Mouse (Mus musculus) left cerebral cortex, adult 9 months (tissue): ENCODE results near the gene Serinc5.
A peak's percentile ranks its signal among the peaks of the same experiment; 100 is the strongest.

Experiments
- DNase-seq, 2 experiments: peaks; one replicate each; pipeline ENCODE4 v3.0.0; 2022; ENCODE audit warnings: low spot score in 2 of 2

The Serinc5 gene

DNA sequence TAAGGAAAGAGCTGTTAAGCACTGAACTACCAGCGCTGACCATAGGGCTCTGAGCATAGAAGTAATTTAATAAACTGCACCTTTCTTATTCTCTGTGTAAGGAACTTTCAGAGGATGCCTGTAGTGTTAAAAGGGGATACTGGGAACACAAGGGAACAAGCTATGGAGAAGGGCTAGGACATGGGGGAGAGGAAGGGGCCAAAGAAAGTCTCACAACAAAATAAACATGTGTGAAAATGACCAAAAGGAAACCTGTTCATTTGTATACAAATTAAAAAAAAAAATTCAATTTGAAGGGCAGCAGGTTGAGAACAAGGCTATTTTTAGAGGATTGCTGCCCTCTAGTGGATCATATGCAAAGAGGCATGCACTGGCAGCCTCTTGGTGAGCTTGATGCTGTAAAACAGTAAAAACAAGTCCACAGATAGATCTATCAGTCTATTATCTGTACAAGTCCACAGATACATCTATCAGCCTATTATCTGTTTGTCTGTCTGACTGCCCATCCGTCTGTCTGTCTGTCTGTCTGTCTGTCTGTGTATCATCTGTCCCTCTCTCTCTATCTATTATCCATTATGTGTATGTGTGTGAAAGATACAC is 129.9 kb downstream of the Serinc5 start:
- peak in 1 of 2 experiments; percentile 62 for DNase-seq

DNA sequence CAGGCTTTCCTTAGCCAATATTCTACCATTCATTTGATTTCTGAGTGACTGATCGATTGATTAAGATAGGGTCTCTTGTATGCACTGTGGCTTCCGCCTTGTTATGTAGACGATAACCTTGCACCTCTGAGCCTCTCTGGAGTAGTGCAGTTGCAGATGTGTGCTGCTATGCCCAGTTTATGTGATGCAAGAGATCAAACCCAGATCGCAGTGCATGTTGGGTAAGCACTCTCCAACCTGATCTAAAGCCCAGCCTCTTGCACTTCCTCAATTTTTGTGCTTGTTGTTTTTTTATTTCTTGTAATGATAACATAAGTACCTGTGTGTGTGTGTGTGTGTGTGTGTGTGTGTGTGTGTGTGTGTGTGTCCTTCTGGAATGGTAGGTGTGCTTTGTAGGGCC is 132.0 kb downstream of the Serinc5 start:
- DNase-seq = no peak

DNA sequence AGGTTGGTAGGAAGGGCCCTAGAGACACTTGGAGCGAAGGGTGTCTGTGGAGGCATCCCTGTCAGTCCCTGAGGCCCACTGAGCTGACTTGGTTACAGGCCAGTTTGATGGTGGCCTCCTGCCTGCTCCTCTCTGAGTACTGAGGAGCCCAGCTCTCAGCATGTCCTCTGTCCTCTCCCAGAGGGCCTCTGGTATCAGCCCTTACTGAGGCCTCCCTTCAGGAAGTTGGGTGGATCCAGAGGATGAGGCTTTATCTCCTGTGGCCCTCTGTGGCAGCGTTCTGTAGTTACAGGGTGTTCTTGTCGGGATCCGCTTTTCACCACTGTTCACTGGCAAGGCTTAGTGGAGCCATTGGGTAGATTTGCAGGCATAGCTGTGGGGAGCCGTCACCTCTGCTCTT is 132.4 kb downstream of the Serinc5 start:
- DNase-seq = no peak

DNA sequence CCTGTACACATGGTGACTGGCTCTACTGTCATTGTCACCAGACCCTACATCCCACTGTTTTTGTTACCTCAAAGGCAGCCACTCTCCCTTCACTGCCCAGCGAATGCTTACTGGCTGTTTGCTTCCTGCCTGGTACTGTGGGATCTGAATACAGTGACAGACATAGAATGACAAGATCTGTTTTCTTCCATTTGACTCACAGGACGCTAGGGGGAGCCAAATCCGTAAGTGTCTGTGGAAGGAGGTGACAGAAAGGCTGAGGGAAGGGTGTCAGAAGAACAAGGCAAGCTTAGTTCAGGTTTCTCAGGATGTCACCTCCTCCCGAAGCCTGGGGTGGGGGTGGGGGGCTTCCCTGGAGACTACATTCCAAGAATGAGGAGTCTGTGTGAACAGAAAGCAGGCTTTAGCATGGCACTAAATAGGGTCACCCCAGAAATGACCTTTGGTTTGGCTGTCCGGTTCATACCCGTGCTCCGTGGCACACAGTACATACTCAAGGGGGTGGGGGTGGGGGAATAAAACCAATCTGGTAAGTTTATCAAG is 140.2 kb downstream of the Serinc5 start:
- peak in 1 of 2 experiments; percentile 73 for DNase-seq

DNA sequence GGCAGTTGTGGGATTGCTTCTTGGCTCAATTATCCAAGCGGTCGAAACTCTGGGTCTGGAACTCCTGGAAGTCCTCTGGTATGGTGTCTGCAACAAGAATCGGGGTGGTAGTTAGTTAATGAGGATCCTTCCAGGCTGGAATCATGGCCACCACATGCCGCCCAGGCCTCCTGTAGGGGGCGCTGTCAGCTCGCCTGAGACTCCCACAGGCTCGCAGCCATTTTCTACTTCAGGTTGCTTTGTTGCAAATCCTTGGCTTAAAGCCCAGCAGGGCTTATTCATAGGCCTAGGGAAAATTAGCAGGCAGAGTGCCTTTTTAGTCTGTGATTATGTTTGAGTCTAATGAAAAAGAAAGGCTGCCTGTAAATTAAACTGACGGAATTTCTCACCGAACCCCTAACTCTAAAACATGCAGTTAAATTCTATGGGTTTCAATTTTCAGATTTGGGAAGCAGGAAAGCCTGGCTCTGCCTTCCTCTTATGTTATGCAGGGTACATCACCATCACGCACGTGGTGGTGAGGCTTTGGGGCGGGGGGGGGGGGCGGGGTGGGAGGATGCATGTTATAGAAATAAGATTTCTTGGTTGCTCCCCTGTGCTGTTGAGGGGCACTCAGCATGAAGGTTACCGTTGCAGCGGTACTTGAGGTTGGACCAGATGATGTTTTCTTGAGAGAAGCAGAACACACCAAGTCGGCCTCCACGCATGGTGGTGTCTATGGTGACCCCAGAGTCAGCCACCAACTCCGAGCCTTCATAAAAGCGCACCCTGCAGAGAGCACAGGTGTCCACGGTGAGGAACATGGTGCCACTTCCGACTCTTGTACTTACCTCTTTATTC is 141.1 kb downstream of the Serinc5 start:
- peak; percentile 86 to 97 for DNase-seq

DNA sequence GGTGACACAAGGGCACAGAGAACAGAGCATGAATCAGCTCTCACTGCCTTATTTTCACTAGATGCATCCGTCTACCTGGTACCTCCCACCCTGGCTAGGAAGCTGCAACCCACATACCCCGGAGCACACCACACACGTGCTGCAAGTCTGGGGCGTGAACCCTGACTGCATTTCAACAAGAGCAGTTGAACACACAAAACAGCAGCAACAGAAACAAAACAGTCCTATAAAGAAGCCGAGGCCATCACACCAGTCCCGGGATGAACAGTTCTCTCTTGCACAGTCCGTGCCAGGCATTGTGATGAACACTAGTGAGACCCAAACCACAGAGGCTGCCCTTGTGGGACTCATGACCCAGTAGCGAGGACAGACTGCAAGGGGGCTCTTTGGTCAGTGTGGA is 142.8 kb downstream of the Serinc5 start:
- DNase-seq = no peak

DNA sequence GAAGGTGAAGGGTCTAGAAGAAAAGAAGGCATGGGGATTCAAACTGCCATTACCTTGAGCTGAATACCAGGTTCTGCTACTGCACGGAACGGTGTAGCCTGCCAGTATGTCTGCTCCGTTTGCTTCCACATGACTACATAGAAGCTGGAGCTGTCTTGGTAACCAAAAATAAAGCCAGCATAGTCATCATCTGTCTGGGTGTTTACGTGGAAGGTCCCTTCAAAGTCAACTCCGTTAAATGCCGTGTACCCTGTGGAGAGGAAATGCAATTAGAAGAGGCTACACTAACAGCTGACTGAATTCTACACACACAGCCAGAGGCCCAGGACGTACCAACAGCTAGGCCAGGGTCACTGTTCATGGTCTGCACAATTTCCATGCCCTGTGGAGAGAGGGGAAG is 144.1 kb downstream of the Serinc5 start:
- DNase-seq = no peak

DNA sequence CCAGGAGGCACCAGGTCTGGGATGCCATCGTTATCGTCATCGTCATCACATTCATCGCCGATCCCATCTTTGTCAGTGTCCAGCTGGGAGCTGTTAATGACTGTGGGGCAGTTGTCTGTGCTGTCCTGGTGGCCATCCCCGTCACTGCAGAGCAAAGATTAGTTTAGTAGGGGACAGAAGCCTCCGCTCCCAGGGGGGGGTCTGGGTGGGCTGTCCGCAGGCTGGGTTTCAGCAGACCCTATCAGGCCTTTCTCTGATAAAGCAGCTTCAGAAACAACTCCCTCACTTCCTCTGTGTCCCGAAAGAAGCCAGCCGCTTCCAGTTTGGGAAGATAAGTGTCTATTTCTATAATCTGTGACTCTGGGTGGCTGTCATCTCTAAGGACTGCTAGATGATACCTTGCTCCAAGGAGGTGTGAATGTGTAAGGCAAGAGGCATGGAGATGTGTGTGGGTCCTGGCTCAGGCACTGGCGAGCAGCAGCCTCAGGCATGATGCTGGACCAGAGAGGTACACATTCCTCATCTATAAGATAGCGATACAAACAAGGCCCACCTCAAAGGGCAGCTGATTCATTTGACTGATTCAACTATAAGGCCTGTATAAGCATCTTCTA is 147.2 kb downstream of the Serinc5 start:
- no peak for DNase-seq

DNA sequence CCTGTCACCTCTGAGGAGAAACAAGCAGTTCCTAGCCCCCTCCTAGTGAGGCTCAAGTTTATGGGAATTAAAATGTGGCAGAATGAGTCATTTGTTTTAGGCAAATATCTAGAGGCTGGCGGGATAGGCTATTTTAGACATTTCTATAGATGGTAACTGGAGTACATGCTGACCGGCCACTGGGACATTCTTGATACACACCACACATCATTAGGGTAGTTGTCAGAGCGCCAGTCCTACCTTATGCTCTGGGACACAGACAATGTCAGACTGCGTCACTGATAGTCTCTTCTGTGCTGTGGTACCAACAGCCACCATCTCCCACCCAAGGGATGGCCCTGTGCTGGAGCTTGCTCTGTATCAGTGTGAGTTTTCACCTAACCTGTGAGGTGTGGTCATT is 148.2 kb downstream of the Serinc5 start:
- DNase-seq = no peak

DNA sequence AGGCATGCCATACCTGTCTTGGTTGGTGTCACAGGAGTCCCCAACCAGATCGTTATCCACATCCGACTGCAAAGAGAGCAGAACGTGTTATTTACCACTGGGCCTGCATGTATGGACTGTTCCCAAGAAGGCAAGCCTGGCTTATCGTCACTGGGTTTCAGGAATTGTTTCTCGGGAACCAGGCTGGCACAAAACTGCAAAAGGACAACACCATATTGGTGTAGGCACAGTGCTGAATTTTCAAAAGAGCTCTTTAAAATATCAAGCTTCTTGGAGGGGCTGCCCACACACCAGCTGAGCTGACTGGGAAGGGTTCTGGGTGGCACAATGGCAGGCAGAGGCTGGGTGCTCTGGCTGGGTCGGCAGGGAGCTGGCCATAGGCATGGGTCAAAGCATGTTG is 149.6 kb downstream of the Serinc5 start:
- peak in 1 of 2 experiments; percentile 67 for DNase-seq
